Mouse (Mus musculus): Measurements from ENCODE around the gene Tas2r126. TPM values are rescaled to one million over a fixed set of nuclear protein-coding genes. Genes with fewer than 3 reads are reported as not detected.
"Not testable (repeated sequence)": the region's sequence is repeated elsewhere in the genome, so short reads cannot be mapped to it uniquely, and the experiment has no call there.

The Tas2r126 gene
- polyA plus RNA-seq, 1 experiment: not detected

GRCm38 (mm10) chr6:42419443-42419842 is 14.9 kb upstream of the Tas2r126 start:
- no peak for TF ChIP-seq POLR2A (IDR thresholded peaks at IDR 0.05; ENCODE audit: borderline replicate concordance, low read depth, low read length)
- no peak for TF ChIP-seq CTCF (IDR thresholded peaks at IDR 0.05; ENCODE audit: low read depth, low read length)
- H3K4me1 ChIP-seq (ENCODE audit: control insufficient read depth, insufficient read depth, low read length): no peaks in the 10 kb centered on the region
- H3K27ac ChIP-seq (ENCODE audit: insufficient read depth, low read depth, low read length): no peak overlapping the region
- no peak overlapping the region for H3K4me3 ChIP-seq (ENCODE audit: insufficient read depth, low read length)

GRCm38 (mm10) chr6:42421439-42421838 is 12.9 kb upstream of the Tas2r126 start:
- no peak for TF ChIP-seq CTCF (IDR thresholded peaks at IDR 0.05; ENCODE audit: low read depth, low read length)
- no peak for TF ChIP-seq POLR2A (IDR thresholded peaks at IDR 0.05; ENCODE audit: borderline replicate concordance, low read depth, low read length)
- Histone ChIP-seq H3K4me1 (ENCODE audit: control insufficient read depth, insufficient read depth, low read length) (no peaks in the 10 kb centered on the region), H3K27ac (ENCODE audit: insufficient read depth, low read depth, low read length) (no peak overlapping the region), H3K4me3 (ENCODE audit: insufficient read depth, low read length) (no peak overlapping the region)

- TF ChIP-seq POLR2A (IDR thresholded peaks at IDR 0.05; ENCODE audit: borderline replicate concordance, low read depth, low read length): no peak
- TF ChIP-seq CTCF (IDR thresholded peaks at IDR 0.05; ENCODE audit: low read depth, low read length): no peak
- no peaks in the 10 kb centered on the region for H3K4me1 ChIP-seq (ENCODE audit: control insufficient read depth, insufficient read depth, low read length)
- no peak overlapping the region for H3K4me3 ChIP-seq (ENCODE audit: insufficient read depth, low read length)
- H3K27ac ChIP-seq (ENCODE audit: insufficient read depth, low read depth, low read length): no peak overlapping the region
These were observed 9.9 kb upstream of the Tas2r126 start for GRCm38 (mm10) chr6:42424472-42424871.

GRCm38 (mm10) chr6:42426337-42426736 is 8.0 kb upstream of the Tas2r126 start:
- H3K27ac ChIP-seq (ENCODE audit: insufficient read depth, low read depth, low read length): no peak overlapping the region
- H3K4me1 ChIP-seq (ENCODE audit: control insufficient read depth, insufficient read depth, low read length): no peaks in the 10 kb centered on the region
- TF ChIP-seq CTCF (IDR thresholded peaks at IDR 0.05; ENCODE audit: low read depth, low read length) (no peak), POLR2A (IDR thresholded peaks at IDR 0.05; ENCODE audit: borderline replicate concordance, low read depth, low read length) (no peak)
- no peak overlapping the region for H3K4me3 ChIP-seq (ENCODE audit: insufficient read depth, low read length)

- TF ChIP-seq POLR2A (IDR thresholded peaks at IDR 0.05; ENCODE audit: borderline replicate concordance, low read depth, low read length): no peak
- no peak for TF ChIP-seq CTCF (IDR thresholded peaks at IDR 0.05; ENCODE audit: low read depth, low read length)
- Histone ChIP-seq H3K27ac (ENCODE audit: insufficient read depth, low read depth, low read length) (no peak overlapping the region), H3K4me3 (ENCODE audit: insufficient read depth, low read length) (no peak overlapping the region), H3K4me1 (ENCODE audit: control insufficient read depth, insufficient read depth, low read length) (no peaks in the 10 kb centered on the region)
These were observed 781 bp upstream of the Tas2r126 start for GRCm38 (mm10) chr6:42433554-42433953.

GRCm38 (mm10) chr6:42435490-42435889 is 1.2 kb downstream of the Tas2r126 start:
- no peaks in the 10 kb centered on the region for H3K4me1 ChIP-seq (ENCODE audit: control insufficient read depth, insufficient read depth, low read length)

GRCm38 (mm10) chr6:42441395-42441794 is 7.1 kb downstream of the Tas2r126 start:
- Histone ChIP-seq H3K4me1 (ENCODE audit: control insufficient read depth, insufficient read depth, low read length) (no peaks in the 10 kb centered on the region), H3K4me3 (ENCODE audit: insufficient read depth, low read length) (no peak overlapping the region), H3K27ac (ENCODE audit: insufficient read depth, low read depth, low read length) (no peak overlapping the region)
- no peak for TF ChIP-seq CTCF (IDR thresholded peaks at IDR 0.05; ENCODE audit: low read depth, low read length)
- TF ChIP-seq POLR2A (IDR thresholded peaks at IDR 0.05; ENCODE audit: borderline replicate concordance, low read depth, low read length): no peak

More at GRCm38 (mm10) chr6:42435490-42435889, 1.2 kb downstream of the Tas2r126 start:
- H3K27ac ChIP-seq (ENCODE audit: insufficient read depth, low read depth, low read length): no peak overlapping the region
- no peak overlapping the region for H3K4me3 ChIP-seq (ENCODE audit: insufficient read depth, low read length)
- no peak for TF ChIP-seq CTCF (IDR thresholded peaks at IDR 0.05; ENCODE audit: low read depth, low read length)
- TF ChIP-seq POLR2A (IDR thresholded peaks at IDR 0.05; ENCODE audit: borderline replicate concordance, low read depth, low read length): no peak

- Histone ChIP-seq H3K4me1 (ENCODE audit: control insufficient read depth, insufficient read depth, low read length) (no peaks in the 10 kb centered on the region), H3K27ac (ENCODE audit: insufficient read depth, low read depth, low read length) (no peak overlapping the region), H3K4me3 (ENCODE audit: insufficient read depth, low read length) (no peak overlapping the region)
- no peak for TF ChIP-seq POLR2A (IDR thresholded peaks at IDR 0.05; ENCODE audit: borderline replicate concordance, low read depth, low read length)
- no peak for TF ChIP-seq CTCF (IDR thresholded peaks at IDR 0.05; ENCODE audit: low read depth, low read length)
These were observed 10.2 kb downstream of the Tas2r126 start for GRCm38 (mm10) chr6:42444491-42444890.

GRCm38 (mm10) chr6:42447381-42447780 is 13.0 kb downstream of the Tas2r126 start:
- Histone ChIP-seq H3K27ac (ENCODE audit: insufficient read depth, low read depth, low read length) (no peak overlapping the region), H3K4me1 (ENCODE audit: control insufficient read depth, insufficient read depth, low read length) (no peaks in the 10 kb centered on the region), H3K4me3 (ENCODE audit: insufficient read depth, low read length) (no peak overlapping the region)
- no peak for TF ChIP-seq CTCF (IDR thresholded peaks at IDR 0.05; ENCODE audit: low read depth, low read length)
- TF ChIP-seq POLR2A (IDR thresholded peaks at IDR 0.05; ENCODE audit: borderline replicate concordance, low read depth, low read length): no peak

- TF ChIP-seq POLR2A (IDR thresholded peaks at IDR 0.05; ENCODE audit: borderline replicate concordance, low read depth, low read length) (no peak), CTCF (IDR thresholded peaks at IDR 0.05; ENCODE audit: low read depth, low read length) (no peak)
- Histone ChIP-seq H3K4me3 (ENCODE audit: insufficient read depth, low read length) (no peak within 1 kb of the TSS), H3K27ac (ENCODE audit: insufficient read depth, low read depth, low read length) (no peak within 1 kb of the TSS), H3K4me1 (ENCODE audit: control insufficient read depth, insufficient read depth, low read length) (no peaks in the 10 kb centered on the region)
These were observed 30.8 kb downstream of the Tas2r126 start, which contains the start of gene Olfr458 for GRCm38 (mm10) chr6:42465096-42465495. Gene Olfr458 (minus strand): TSS chr6:42465196.

- Histone ChIP-seq H3K4me3 (ENCODE audit: insufficient read depth, low read length) (no peak overlapping the region), H3K27ac (ENCODE audit: insufficient read depth, low read depth, low read length) (no peak overlapping the region), H3K4me1 (ENCODE audit: control insufficient read depth, insufficient read depth, low read length) (no peaks in the 10 kb centered on the region)
- TF ChIP-seq POLR2A (IDR thresholded peaks at IDR 0.05; ENCODE audit: borderline replicate concordance, low read depth, low read length): no peak
- no peak for TF ChIP-seq CTCF (IDR thresholded peaks at IDR 0.05; ENCODE audit: low read depth, low read length)
These were observed 36.2 kb downstream of the Tas2r126 start for GRCm38 (mm10) chr6:42470542-42470941.

- not testable (repeated sequence) for H3K4me1 ChIP-seq (ENCODE audit: control insufficient read depth, insufficient read depth, low read length); H3K27ac ChIP-seq (ENCODE audit: insufficient read depth, low read depth, low read length); H3K4me3 ChIP-seq (ENCODE audit: insufficient read depth, low read length)
These were observed 37.0 kb downstream of the Tas2r126 start for GRCm38 (mm10) chr6:42471298-42471697.
